Mouse (Mus musculus) forelimb bud, embryonic 11.5 days (tissue): ENCODE data around the gene Pou2f2.

ENCODE experiments used
- DNase-seq: peaks from one replicate; pipeline ENCODE4 v3.0.0-alpha.2; 2012; ENCODE audit warnings: low read depth, low spot score

Gene Pou2f2

GRCm38 (mm10) chr7:25195148-25195547 is 15.6 kb upstream of the Pou2f2 start:
- no peak for DNase-seq

GRCm38 (mm10) chr7:25192110-25192509 is 12.6 kb upstream of the Pou2f2 start:
- no peak for DNase-seq

GRCm38 (mm10) chr7:25190806-25191205 is 11.3 kb upstream of the Pou2f2 start:
- no peak for DNase-seq

GRCm38 (mm10) chr7:25187662-25188650 is 8.4 kb upstream of the Pou2f2 start:
- peak; percentile 88 for DNase-seq

- no peak for DNase-seq
These were observed 4.6 kb upstream of the Pou2f2 start for GRCm38 (mm10) chr7:25184091-25184490.

- no peak for DNase-seq
These were observed 2.3 kb upstream of the Pou2f2 start for GRCm38 (mm10) chr7:25181814-25182213.

GRCm38 (mm10) chr7:25181331-25181790 is 1.8 kb upstream of the Pou2f2 start:
- DNase-seq, result peak; percentile 33

GRCm38 (mm10) chr7:25180512-25180911 is 986 bp upstream of the Pou2f2 start:
- DNase-seq, result no peak

- no peak for DNase-seq
These were observed 530 bp downstream of the Pou2f2 start for GRCm38 (mm10) chr7:25178787-25179605.

GRCm38 (mm10) chr7:25178317-25178716 is 1.2 kb downstream of the Pou2f2 start:
- DNase-seq, result no peak

GRCm38 (mm10) chr7:25174343-25174742 is 5.2 kb downstream of the Pou2f2 start:
- no peak for DNase-seq

GRCm38 (mm10) chr7:25172669-25173068 is 6.9 kb downstream of the Pou2f2 start:
- DNase-seq, result no peak

- no peak for DNase-seq
These were observed 8.9 kb downstream of the Pou2f2 start for GRCm38 (mm10) chr7:25170583-25170982.

- no peak for DNase-seq
These were observed 13.4 kb downstream of the Pou2f2 start for GRCm38 (mm10) chr7:25166106-25166505.

GRCm38 (mm10) chr7:25156158-25156648 is 23.3 kb downstream of the Pou2f2 start:
- no peak for DNase-seq

- DNase-seq, result no peak
These were observed 23.9 kb downstream of the Pou2f2 start for GRCm38 (mm10) chr7:25155469-25156157.

GRCm38 (mm10) chr7:25154648-25155047 is 24.9 kb downstream of the Pou2f2 start:
- DNase-seq, result no peak

GRCm38 (mm10) chr7:25153841-25154240 is 25.7 kb downstream of the Pou2f2 start:
- no peak for DNase-seq

GRCm38 (mm10) chr7:25151916-25152556 is 27.5 kb downstream of the Pou2f2 start:
- no peak for DNase-seq

GRCm38 (mm10) chr7:25151009-25151408 is 28.5 kb downstream of the Pou2f2 start:
- no peak for DNase-seq

- peak; percentile 17 for DNase-seq
These were observed 29.3 kb downstream of the Pou2f2 start for GRCm38 (mm10) chr7:25150151-25150663.
